Mouse (Mus musculus) liver, embryonic 14.5 days (tissue): Measurements from ENCODE around the gene Olfr1122.

Experiments used
- CTCF ChIP-seq: IDR thresholded peaks from 2 replicates; pipeline ENCODE4 v1.5.1; 2016; ENCODE audit warnings: antibody characterized with exemption, low read depth, control low read depth
- EP300 ChIP-seq: IDR thresholded peaks from 2 replicates; pipeline ENCODE4 v1.6.1; 2016; ENCODE audit warnings: antibody characterized with exemption, low read depth

GRCm38 (mm10) chr2:87429975-87430374 is 44.3 kb downstream of the Olfr1122 start, which contains the start of gene Olfr1124:
- TF ChIP-seq CTCF (no peak), EP300 (no peak)
